Mouse (Mus musculus): Measurements from ENCODE around the gene Dennd4c. TPM values are rescaled to one million over a fixed set of nuclear protein-coding genes. Genes with fewer than 3 reads are reported as not detected.

Gene Dennd4c
- total and polyA plus RNA-seq, 2 experiments, result 2.7 to 18.9 TPM

DNA sequence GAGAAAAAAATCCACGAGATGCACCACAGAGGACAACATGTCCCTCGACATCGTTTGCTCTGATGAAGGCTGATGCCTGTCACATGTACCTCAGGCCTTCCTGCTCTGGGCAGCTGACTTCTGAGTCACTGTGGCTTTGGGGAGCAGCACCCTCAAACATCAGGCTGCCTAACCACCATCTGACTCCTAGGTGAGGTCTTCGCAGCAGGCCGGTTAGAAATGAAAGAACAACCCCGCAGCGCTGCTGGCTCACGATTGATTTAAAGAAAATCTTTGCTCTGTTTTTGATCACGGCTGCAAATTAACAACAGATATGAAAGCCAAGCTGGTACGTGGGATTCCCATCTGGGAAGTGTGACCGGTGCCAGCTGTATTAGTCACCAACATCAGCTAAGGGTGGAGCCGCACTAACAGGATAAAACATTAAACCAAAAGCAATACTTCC is 35.6 kb upstream of the Dennd4c start:
- no peaks in the 10 kb centered on the region for H3K79me2 ChIP-seq (ENCODE audit: control insufficient read depth, insufficient read depth, low read length)

DNA sequence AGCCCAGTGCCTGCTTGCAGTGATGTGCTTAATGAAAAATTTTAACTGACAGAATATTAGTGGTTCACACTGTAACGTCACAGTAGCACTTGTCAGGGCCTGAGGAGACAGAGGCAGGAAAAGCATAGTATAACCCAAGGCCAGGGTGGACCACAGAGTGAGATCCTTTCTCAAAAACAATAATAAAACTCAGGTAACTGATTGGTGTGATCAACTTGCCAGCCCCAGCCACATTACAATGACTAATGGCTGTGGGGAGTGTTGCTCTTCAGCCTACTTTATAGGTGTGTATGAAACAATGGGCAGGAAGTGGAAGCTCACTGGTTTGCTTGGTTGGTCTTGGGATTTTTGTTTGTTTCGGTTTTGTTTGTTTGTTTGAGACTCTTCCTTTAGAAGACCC is 34.8 kb upstream of the Dennd4c start:
- WGBS, result 88% methylated on average over 2 of the region's 2 CpGs
- no peaks in the 10 kb centered on the region for H3K36me3 ChIP-seq (ENCODE audit: control insufficient read depth, insufficient read depth, low read length)
- TF ChIP-seq CTCF (IDR thresholded peaks at IDR 0.05; ENCODE audit: low read depth, low read length) (no peak), POLR2A (IDR thresholded peaks at IDR 0.05; ENCODE audit: extremely low read depth, insufficient read depth, low read length) (no peak)

More for the DNA sequence above, 35.6 kb upstream of the Dennd4c start:
- WGBS, result 75% methylated on average over 12 of the region's 12 CpGs
- Histone ChIP-seq H3K27ac (replicated peaks; ENCODE audit: insufficient read depth, low read depth, low read length) (no peak overlapping the region), H3K4me1 (ENCODE audit: control insufficient read depth, insufficient read depth, low read length) (peaks cover 2% of the 10 kb centered on the region; the same call in 1 of the 2 replicates), H3K9ac (ENCODE audit: low read depth, low read length) (no peak overlapping the region), H3K36me3 (ENCODE audit: control insufficient read depth, insufficient read depth, low read length) (no peaks in the 10 kb centered on the region), H3K4me3 (ENCODE audit: insufficient read depth, low read depth, low read length) (no peak overlapping the region), H3K27me3 (ENCODE audit: control insufficient read depth, insufficient read depth, low read length) (no peaks in the 10 kb centered on the region)
- no peak for DNase-seq (ENCODE audit: extremely low read depth, low read depth, low spot score)
- TF ChIP-seq POLR2A (IDR thresholded peaks at IDR 0.05; ENCODE audit: extremely low read depth, insufficient read depth, low read length), result no peak
- TF ChIP-seq CTCF (IDR thresholded peaks at IDR 0.05; ENCODE audit: low read depth, low read length), result no peak

DNA sequence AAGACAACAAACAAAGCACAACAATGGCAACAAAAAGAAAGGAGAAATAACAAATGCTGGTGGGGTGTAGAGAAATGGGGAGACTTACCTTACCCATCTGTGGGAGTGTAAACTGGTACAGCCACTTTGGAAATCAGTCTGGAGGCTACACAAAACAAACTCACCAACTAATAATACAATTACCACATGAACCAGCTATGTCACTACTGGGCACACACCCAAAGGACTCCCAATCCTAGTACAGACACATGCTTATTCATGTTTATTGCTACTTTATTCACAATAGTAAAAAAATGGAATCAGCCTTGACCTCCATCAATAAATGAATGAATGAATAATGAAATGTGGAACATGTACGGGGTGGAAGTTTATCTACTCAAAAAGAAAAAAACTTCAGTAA is 33.0 kb upstream of the Dennd4c start:
- Histone ChIP-seq H3K27me3 (ENCODE audit: control insufficient read depth, insufficient read depth, low read length) (no peaks in the 10 kb centered on the region), H3K4me1 (ENCODE audit: control insufficient read depth, insufficient read depth, low read length) (peaks cover 2% of the 10 kb centered on the region; the same call in 1 of the 2 replicates), H3K79me2 (ENCODE audit: control insufficient read depth, insufficient read depth, low read length) (no peaks in the 10 kb centered on the region), H3K4me3 (ENCODE audit: insufficient read depth, low read depth, low read length) (no peak overlapping the region), H3K9ac (ENCODE audit: low read depth, low read length) (no peak overlapping the region), H3K36me3 (ENCODE audit: control insufficient read depth, insufficient read depth, low read length) (no peaks in the 10 kb centered on the region), H3K27ac (replicated peaks; ENCODE audit: insufficient read depth, low read depth, low read length) (no peak overlapping the region)
- 84% methylated on average over 1 of the region's 1 CpGs for WGBS
- DNase-seq (ENCODE audit: extremely low read depth, low read depth, low spot score), result no peak
- TF ChIP-seq POLR2A (IDR thresholded peaks at IDR 0.05; ENCODE audit: extremely low read depth, insufficient read depth, low read length) (no peak), CTCF (IDR thresholded peaks at IDR 0.05; ENCODE audit: low read depth, low read length) (no peak)

More for the DNA sequence above, 34.8 kb upstream of the Dennd4c start:
- Histone ChIP-seq H3K9ac (ENCODE audit: low read depth, low read length) (no peak overlapping the region), H3K27me3 (ENCODE audit: control insufficient read depth, insufficient read depth, low read length) (no peaks in the 10 kb centered on the region), H3K4me1 (ENCODE audit: control insufficient read depth, insufficient read depth, low read length) (peaks cover 2% of the 10 kb centered on the region; the same call in 1 of the 2 replicates), H3K4me3 (ENCODE audit: insufficient read depth, low read depth, low read length) (no peak overlapping the region), H3K79me2 (ENCODE audit: control insufficient read depth, insufficient read depth, low read length) (no peaks in the 10 kb centered on the region), H3K27ac (replicated peaks; ENCODE audit: insufficient read depth, low read depth, low read length) (no peak overlapping the region)
- DNase-seq (ENCODE audit: extremely low read depth, low read depth, low spot score), result no peak

DNA sequence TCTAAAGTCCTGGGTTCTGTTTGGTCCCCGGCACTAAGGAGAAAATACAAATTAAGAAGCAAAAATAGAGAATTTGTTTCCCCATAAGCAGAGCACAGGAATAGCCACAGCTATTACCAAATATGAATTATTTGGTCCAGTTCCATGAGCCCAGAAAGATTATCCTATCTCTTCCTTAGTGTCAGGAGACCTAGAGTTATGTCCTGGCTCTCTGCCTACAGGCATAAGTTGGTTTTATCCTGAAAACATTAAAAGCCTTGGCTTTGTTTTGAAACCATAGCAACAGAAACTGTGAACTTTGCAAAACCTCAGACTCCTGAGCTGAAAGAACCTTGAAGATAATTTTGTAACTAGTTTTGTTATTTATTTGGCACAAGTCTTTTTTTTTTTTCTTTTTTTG is 31.2 kb upstream of the Dennd4c start:
- no peaks in the 10 kb centered on the region for H3K79me2 ChIP-seq (ENCODE audit: control insufficient read depth, insufficient read depth, low read length)

DNA sequence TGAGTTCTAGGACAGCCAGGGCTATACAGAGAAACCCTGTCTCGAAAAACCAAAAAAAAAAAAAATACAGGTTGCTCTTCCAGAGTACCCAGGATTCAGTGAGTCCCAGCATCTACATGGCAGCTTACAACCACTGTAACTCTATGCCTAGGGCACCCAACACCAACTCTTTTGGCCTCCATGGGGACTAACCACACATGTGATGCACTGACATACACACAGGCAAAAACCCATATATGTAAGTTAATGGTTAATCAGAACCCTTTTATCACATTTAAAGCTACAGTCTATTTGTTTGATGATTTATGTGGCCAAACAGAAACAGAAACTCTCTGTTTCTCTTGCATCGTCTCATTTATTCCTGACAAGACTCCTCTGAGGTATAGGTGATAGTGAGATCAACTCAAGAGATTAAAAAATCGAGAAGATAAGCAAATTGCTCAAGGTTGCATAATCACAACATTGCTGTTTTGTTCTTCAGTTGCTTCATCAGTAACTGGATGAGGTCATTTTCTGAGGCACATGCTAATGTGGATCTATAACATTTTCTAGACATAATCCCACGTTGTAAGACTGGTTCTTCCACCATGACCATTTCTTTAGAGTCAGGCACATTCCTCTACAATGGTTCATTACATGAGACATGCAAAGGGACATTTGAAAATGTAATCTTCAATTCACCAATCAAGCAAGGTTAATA is 29.3 kb upstream of the Dennd4c start:
- TF ChIP-seq CTCF (IDR thresholded peaks at IDR 0.05; ENCODE audit: low read depth, low read length), result no peak
- TF ChIP-seq POLR2A (IDR thresholded peaks at IDR 0.05; ENCODE audit: extremely low read depth, insufficient read depth, low read length), result no peak
- WGBS, result 32% methylated on average over 4 of the region's 4 CpGs
- Histone ChIP-seq H3K4me1 (ENCODE audit: control insufficient read depth, insufficient read depth, low read length) (peaks cover 2% of the 10 kb centered on the region; the same call in 1 of the 2 replicates), H3K4me3 (ENCODE audit: insufficient read depth, low read depth, low read length) (no peak overlapping the region), H3K9ac (ENCODE audit: low read depth, low read length) (no peak overlapping the region), H3K27ac (replicated peaks; ENCODE audit: insufficient read depth, low read depth, low read length) (no peak overlapping the region), H3K79me2 (ENCODE audit: control insufficient read depth, insufficient read depth, low read length) (no peaks in the 10 kb centered on the region), H3K27me3 (ENCODE audit: control insufficient read depth, insufficient read depth, low read length) (no peaks in the 10 kb centered on the region), H3K36me3 (ENCODE audit: control insufficient read depth, insufficient read depth, low read length) (no peaks in the 10 kb centered on the region)
- peak; percentile 56 for DNase-seq (ENCODE audit: extremely low read depth, low read depth, low spot score)

More for the DNA sequence above, 31.2 kb upstream of the Dennd4c start:
- Histone ChIP-seq H3K4me3 (ENCODE audit: insufficient read depth, low read depth, low read length) (no peak overlapping the region), H3K36me3 (ENCODE audit: control insufficient read depth, insufficient read depth, low read length) (no peaks in the 10 kb centered on the region), H3K27me3 (ENCODE audit: control insufficient read depth, insufficient read depth, low read length) (no peaks in the 10 kb centered on the region), H3K9ac (ENCODE audit: low read depth, low read length) (no peak overlapping the region), H3K27ac (replicated peaks; ENCODE audit: insufficient read depth, low read depth, low read length) (no peak overlapping the region), H3K4me1 (ENCODE audit: control insufficient read depth, insufficient read depth, low read length) (peaks cover 2% of the 10 kb centered on the region; the same call in 1 of the 2 replicates)
- WGBS, result 64% methylated on average over 1 of the region's 1 CpGs
- peak; percentile 22 for DNase-seq (ENCODE audit: extremely low read depth, low read depth, low spot score)
- TF ChIP-seq POLR2A (IDR thresholded peaks at IDR 0.05; ENCODE audit: extremely low read depth, insufficient read depth, low read length), result no peak
- no peak for TF ChIP-seq CTCF (IDR thresholded peaks at IDR 0.05; ENCODE audit: low read depth, low read length)

DNA sequence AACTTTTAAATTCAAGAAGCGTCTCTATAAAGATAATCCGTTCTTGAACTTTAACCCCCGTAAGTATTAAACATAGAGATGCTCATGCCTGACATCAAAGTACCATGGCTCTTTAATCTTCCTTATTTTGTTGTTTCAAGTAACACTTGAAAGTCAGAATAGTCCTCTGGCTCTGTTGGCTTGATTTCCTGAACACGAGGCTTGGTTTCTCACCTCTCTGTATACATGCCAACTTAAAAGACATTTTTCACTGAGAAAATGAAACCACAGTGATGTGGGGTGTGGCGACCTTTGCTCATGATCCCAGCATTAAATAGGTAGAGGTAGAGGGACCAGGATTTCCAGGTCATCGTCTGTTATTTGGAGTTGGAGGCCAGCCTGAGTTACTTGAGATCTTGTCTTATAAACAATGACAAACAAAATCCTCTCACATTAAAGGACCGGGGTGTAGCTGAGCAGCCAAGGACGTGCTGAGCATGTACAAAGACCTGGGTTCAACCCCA is 26.4 kb upstream of the Dennd4c start:
- H3K36me3 ChIP-seq (ENCODE audit: control insufficient read depth, insufficient read depth, low read length), result no peaks in the 10 kb centered on the region
- H3K27ac ChIP-seq (replicated peaks; ENCODE audit: insufficient read depth, low read depth, low read length), result no peak overlapping the region
- no peak overlapping the region for H3K9ac ChIP-seq (ENCODE audit: low read depth, low read length)
- 61% methylated on average over 8 of the region's 8 CpGs for WGBS
- TF ChIP-seq POLR2A (IDR thresholded peaks at IDR 0.05; ENCODE audit: extremely low read depth, insufficient read depth, low read length) (no peak), CTCF (IDR thresholded peaks at IDR 0.05; ENCODE audit: low read depth, low read length) (no peak)
- no peak overlapping the region for H3K4me3 ChIP-seq (ENCODE audit: insufficient read depth, low read depth, low read length)
- H3K27me3 ChIP-seq (ENCODE audit: control insufficient read depth, insufficient read depth, low read length), result no peaks in the 10 kb centered on the region
- DNase-seq (ENCODE audit: extremely low read depth, low read depth, low spot score), result no peak
- H3K4me1 ChIP-seq (ENCODE audit: control insufficient read depth, insufficient read depth, low read length), result peaks cover 2% of the 10 kb centered on the region; the same call in 1 of the 2 replicates
- no peaks in the 10 kb centered on the region for H3K79me2 ChIP-seq (ENCODE audit: control insufficient read depth, insufficient read depth, low read length)

Measured in liver, adult 2 months (tissue).